Comparison of ENCODE assay signal across 9 mouse cellular contexts in the genomic region with DNA sequence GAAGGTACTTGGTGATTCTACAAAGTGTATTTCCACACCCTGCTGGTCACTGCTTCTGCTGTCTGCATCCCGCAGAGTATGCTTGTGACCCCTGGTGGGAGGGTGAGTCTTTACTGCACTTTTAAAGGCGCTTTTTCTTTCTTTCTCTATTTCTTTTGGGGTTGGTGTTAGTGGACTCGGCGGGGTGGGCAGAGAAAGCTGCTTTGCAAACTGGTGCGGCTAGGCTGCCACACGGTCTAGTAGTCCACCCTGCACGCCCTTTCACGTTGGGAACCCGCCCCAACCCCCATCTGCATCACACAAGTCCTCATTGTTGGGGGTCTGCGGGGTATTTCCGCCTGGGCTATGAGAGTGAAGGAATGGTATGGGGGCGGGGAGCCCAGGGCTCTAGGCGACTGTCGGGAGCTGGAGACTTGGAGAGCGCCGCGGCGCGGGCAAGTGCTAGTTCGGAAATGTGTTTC.
A peak's percentile ranks its signal among the peaks of the same experiment; 100 is the strongest.
DNase-seq lines count a peak whose midpoint lies in the region; ATAC-seq and TF ChIP-seq lines count a peak whose summit lies in the region.
"Had no signal": no experiment of that assay in that cellular context is flagged by ENCODE, and none has a peak within 500 bp of the region (broad histone marks: within the 10 kb centered on the region; RNA-seq: fewer than 3 reads in every experiment).

No protein-coding gene starts in this region.

- no peak for DNase-seq in lung, adult 2 months
- peak; percentile 77 for DNase-seq in embryonic facial prominence, embryonic 10.5 days (ENCODE audit: low spot score)
- peak; percentile 78 for DNase-seq in hindbrain, embryonic 10.5 days (ENCODE audit: low spot score)
- peak; percentile 34 for DNase-seq in left cerebral cortex, adult 11 months (ENCODE audit: low spot score)
- no peak for DNase-seq in urinary bladder, postnatal 25 days (ENCODE audit: low spot score)

- peaks cover 12% of the 10 kb centered on the region for H3K4me1 ChIP-seq in lung, embryonic 16.5 days (replicated peaks; ENCODE audit: control insufficient read depth, insufficient read depth, low read length)
- H3K4me1 ChIP-seq in lung, adult 2 months (ENCODE audit: control insufficient read depth, insufficient read depth, low read length), result no peaks in the 10 kb centered on the region; the same call in 1 of the 2 replicates
- peaks cover 35% of the 10 kb centered on the region for H3K4me1 ChIP-seq in embryonic facial prominence, embryonic 10.5 days
- peaks cover 41% of the 10 kb centered on the region for H3K4me1 ChIP-seq in hindbrain, embryonic 10.5 days (replicated peaks)
- H3K4me1 ChIP-seq in midbrain, embryonic 15.5 days, result peaks cover 42% of the 10 kb centered on the region

- peak overlapping the region; percentile 68 for H3K4me2 ChIP-seq in lung, embryonic 16.5 days (ENCODE audit: low read depth, low read length)
- peak overlapping the region; percentile 94 for H3K4me2 ChIP-seq in midbrain, embryonic 15.5 days

- H3K27ac ChIP-seq in lung, embryonic 16.5 days (ENCODE audit: low read length), result no peak overlapping the region
- 0 out of 2 replicates have a peak overlapping the region, but pooled peaks have one; percentile 78 for H3K27ac ChIP-seq in embryonic facial prominence, embryonic 10.5 days (replicated peaks)
- peak overlapping the region; percentile 88 for H3K27ac ChIP-seq in hindbrain, embryonic 10.5 days
- H3K27ac ChIP-seq in midbrain, embryonic 15.5 days, result peak overlapping the region; percentile 95
- H3K27ac ChIP-seq: macrophage had no signal

- H3K4me3 ChIP-seq in lung, embryonic 16.5 days (ENCODE audit: low read length), result peak overlapping the region; percentile 51
- no peak overlapping the region for H3K4me3 ChIP-seq in lung, adult 2 months (replicated peaks; ENCODE audit: extremely low read depth, low read depth, low read length)
- H3K4me3 ChIP-seq in embryonic facial prominence, embryonic 10.5 days, result peak overlapping the region; percentile 79
- peak overlapping the region; percentile 80 for H3K4me3 ChIP-seq in hindbrain, embryonic 10.5 days
- H3K4me3 ChIP-seq in midbrain, embryonic 15.5 days, result peak overlapping the region; percentile 94

- WGBS in lung, embryonic 16.5 days, result under 1% methylated on average over 20 of the region's 20 CpGs
- WGBS in lung, adult 2 months, result 1% methylated on average over 20 of the region's 20 CpGs
- under 1% methylated on average over 20 of the region's 20 CpGs for WGBS in embryonic facial prominence, embryonic 10.5 days
- under 1% methylated on average over 20 of the region's 20 CpGs for WGBS in hindbrain, embryonic 10.5 days
- WGBS in midbrain, embryonic 15.5 days, result under 1% methylated on average over 20 of the region's 20 CpGs

- no peaks in the 10 kb centered on the region for H3K36me3 ChIP-seq in lung, embryonic 16.5 days (ENCODE audit: control insufficient read depth, insufficient read depth, low read length)
- no peaks in the 10 kb centered on the region for H3K36me3 ChIP-seq in embryonic facial prominence, embryonic 10.5 days (replicated peaks)
- H3K36me3 ChIP-seq in hindbrain, embryonic 10.5 days, result no peaks in the 10 kb centered on the region
- no peaks in the 10 kb centered on the region for H3K36me3 ChIP-seq in midbrain, embryonic 15.5 days (replicated peaks)

- no peak for TF ChIP-seq CTCF in lung, adult 2 months (IDR thresholded peaks at IDR 0.05; ENCODE audit: insufficient read depth, low read length)

- no peak for TF ChIP-seq POLR2A in lung, adult 2 months (IDR thresholded peaks at IDR 0.05; ENCODE audit: borderline replicate concordance, extremely low read depth, low read depth, low read length)

- no peak overlapping the region for H3K9ac ChIP-seq in lung, embryonic 16.5 days (ENCODE audit: low read length)
- H3K9ac ChIP-seq in midbrain, embryonic 15.5 days, result peak overlapping the region; percentile 77

- no peaks in the 10 kb centered on the region for H3K9me3 ChIP-seq in lung, embryonic 16.5 days (ENCODE audit: control insufficient read depth, low read length)
- H3K9me3 ChIP-seq in embryonic facial prominence, embryonic 10.5 days, result no peaks in the 10 kb centered on the region
- H3K9me3 ChIP-seq in hindbrain, embryonic 10.5 days, result no peaks in the 10 kb centered on the region
- H3K9me3 ChIP-seq in midbrain, embryonic 15.5 days, result no peaks in the 10 kb centered on the region

- 0 out of 2 replicates have a peak, but pooled peaks have one; percentile 11 for ATAC-seq in lung, embryonic 16.5 days (ENCODE audit: low read depth)
- ATAC-seq in midbrain, embryonic 15.5 days (replicated peaks), result peak; percentile 78
- ATAC-seq in erythroblast, adult 5-6 weeks (replicated peaks; ENCODE audit: low FRiP score, poor library complexity, severe bottlenecking), result no peak

- peaks cover 57% of the 10 kb centered on the region for H3K27me3 ChIP-seq in lung, embryonic 16.5 days (ENCODE audit: control insufficient read depth, insufficient read depth, low read depth, low read length)
- H3K27me3 ChIP-seq in embryonic facial prominence, embryonic 10.5 days (replicated peaks; ENCODE audit: low read depth, poor library complexity, severe bottlenecking), result peaks cover 79% of the 10 kb centered on the region
- peaks cover 66% of the 10 kb centered on the region for H3K27me3 ChIP-seq in hindbrain, embryonic 10.5 days (ENCODE audit: insufficient read depth, poor library complexity, severe bottlenecking)
- H3K27me3 ChIP-seq in midbrain, embryonic 15.5 days (replicated peaks), result 0 out of 2 replicates have a peak, but pooled peaks cover 3% of the 10 kb centered on the region

Comparison
In these comparisons a context has a peak if more than half of its experiments do, and no peak if none do; other contexts are left out.
1. DNase-seq: peak in embryonic facial prominence, embryonic 10.5 days (single experiment), hindbrain, embryonic 10.5 days (single experiment) and left cerebral cortex, adult 11 months (single experiment); none in lung, adult 2 months (single experiment) and urinary bladder, postnatal 25 days (single experiment).